ENCODE assay signal across 24 mouse cellular contexts in genomic region chr5:117840203-117840602, GRCm38 (mm10). TPM values are rescaled to one million over a fixed set of nuclear protein-coding genes. Genes with fewer than 3 reads are reported as not detected.
A peak's percentile ranks its signal among the peaks of the same experiment; 100 is the strongest.
DNase-seq lines count a peak whose midpoint lies in the region; ATAC-seq and TF ChIP-seq lines count a peak whose summit lies in the region.
"Had no signal": no experiment of that assay in that cellular context is flagged by ENCODE, and none has a peak within 500 bp of the region (broad histone marks: within the 10 kb centered on the region; RNA-seq: fewer than 3 reads in every experiment).

No protein-coding gene starts in this region.

- H3K36me3 ChIP-seq in hindbrain, postnatal 0 days (ENCODE audit: insufficient read depth, low read length) = no peaks in the 10 kb centered on the region
- no peaks in the 10 kb centered on the region for H3K36me3 ChIP-seq in hindbrain, embryonic 13.5 days
- H3K36me3 ChIP-seq in forebrain, embryonic 16.5 days (ENCODE audit: control insufficient read depth, insufficient read depth) = no peaks in the 10 kb centered on the region
- no peaks in the 10 kb centered on the region for H3K36me3 ChIP-seq in kidney, embryonic 14.5 days (ENCODE audit: control insufficient read depth, insufficient read depth, low read length)
- H3K36me3 ChIP-seq: embryonic facial prominence, embryonic 13.5 days; G1E; heart, embryonic 13.5 days; limb, embryonic 12.5 days; liver, embryonic 13.5 days; stomach, embryonic 15.5 days had no signal

- WGBS in hindbrain, postnatal 0 days = 41% methylated on average over 9 of the region's 9 CpGs
- WGBS in hindbrain, embryonic 13.5 days = 34% methylated on average over 9 of the region's 9 CpGs
- 30% methylated on average over 9 of the region's 9 CpGs for WGBS in forebrain, embryonic 16.5 days
- WGBS in kidney, embryonic 14.5 days = 36% methylated on average over 9 of the region's 9 CpGs

- no peak overlapping the region for H3K27ac ChIP-seq in hindbrain, postnatal 0 days
- no peak overlapping the region for H3K27ac ChIP-seq in hindbrain, embryonic 13.5 days
- peak overlapping the region; percentile 80 for H3K27ac ChIP-seq in forebrain, embryonic 16.5 days (ENCODE audit: low read length)
- H3K27ac ChIP-seq in kidney, embryonic 14.5 days (ENCODE audit: low read depth, low read length) = no peak overlapping the region
- H3K27ac ChIP-seq: embryonic facial prominence, embryonic 13.5 days; gastrocnemius, adult 2 months; heart, embryonic 13.5 days; limb, embryonic 12.5 days; liver, embryonic 13.5 days; stomach, embryonic 15.5 days had no signal

- DNase-seq in hindbrain, postnatal 0 days (ENCODE audit: low spot score) = peak; percentile 47
- peak; percentile 23 for DNase-seq in right cerebral cortex, postnatal 25 days
- no peak for DNase-seq in right cerebral cortex, postnatal 14 days
- no peak for DNase-seq in T-cell, adult 2 months (ENCODE audit: low spot score)
- DNase-seq: adrenal gland, adult 8-10 months; cerebellum, adult 11-12 months; gastrocnemius, adult 2 months; kidney, adult 11 months; kidney, postnatal 10 days; liver, embryonic 13.5 days; retina, postnatal 1 day; spleen, adult 18-20 months had no signal

- no peaks in the 10 kb centered on the region; the same call in 1 of the 2 replicates for H3K4me1 ChIP-seq in hindbrain, postnatal 0 days (ENCODE audit: insufficient read depth, low read length)
- peaks cover 44% of the 10 kb centered on the region for H3K4me1 ChIP-seq in hindbrain, embryonic 13.5 days (replicated peaks)
- peaks cover 33% of the 10 kb centered on the region for H3K4me1 ChIP-seq in forebrain, embryonic 16.5 days (replicated peaks; ENCODE audit: control insufficient read depth, insufficient read depth, low read length)
- peaks cover 12% of the 10 kb centered on the region for H3K4me1 ChIP-seq in kidney, embryonic 14.5 days (ENCODE audit: control insufficient read depth, insufficient read depth, low read length)
- H3K4me1 ChIP-seq: heart, embryonic 13.5 days; liver, embryonic 13.5 days; stomach, embryonic 15.5 days had no signal

- ATAC-seq in hindbrain, postnatal 0 days = no peak
- no peak for ATAC-seq in hindbrain, embryonic 13.5 days (ENCODE audit: low FRiP score)
- peak; percentile 37 for ATAC-seq in forebrain, embryonic 16.5 days
- ATAC-seq in kidney, embryonic 14.5 days (ENCODE audit: low FRiP score, low TSS enrichment) = no peak

- peaks cover 5% of the 10 kb centered on the region for H3K27me3 ChIP-seq in hindbrain, postnatal 0 days (ENCODE audit: insufficient read depth, low read length)
- peaks cover 82% of the 10 kb centered on the region for H3K27me3 ChIP-seq in hindbrain, embryonic 13.5 days
- H3K27me3 ChIP-seq in forebrain, embryonic 16.5 days (replicated peaks; ENCODE audit: control insufficient read depth, insufficient read depth, low read length) = peaks cover 8% of the 10 kb centered on the region; the same call in 1 of the 2 replicates
- peaks cover 49% of the 10 kb centered on the region for H3K27me3 ChIP-seq in kidney, embryonic 14.5 days (ENCODE audit: control insufficient read depth, insufficient read depth, low read length)

- no peak overlapping the region for H3K9ac ChIP-seq in hindbrain, postnatal 0 days (replicated peaks; ENCODE audit: low read length)
- H3K9ac ChIP-seq in hindbrain, embryonic 13.5 days = no peak overlapping the region
- H3K9ac ChIP-seq in forebrain, embryonic 16.5 days (replicated peaks; ENCODE audit: low read depth, low read length) = 0 out of 2 replicates have a peak overlapping the region, but pooled peaks have one; percentile 10
- no peak overlapping the region for H3K9ac ChIP-seq in kidney, embryonic 14.5 days (ENCODE audit: low read depth, low read length)
- H3K9ac ChIP-seq: embryonic facial prominence, embryonic 13.5 days; heart, embryonic 13.5 days; limb, embryonic 12.5 days; liver, embryonic 13.5 days; stomach, embryonic 15.5 days had no signal

- no peaks in the 10 kb centered on the region for H3K9me3 ChIP-seq in hindbrain, postnatal 0 days (ENCODE audit: low read length)
- H3K9me3 ChIP-seq in hindbrain, embryonic 13.5 days = no peaks in the 10 kb centered on the region
- peaks cover under 1% of the 10 kb centered on the region; the same call in 1 of the 2 replicates for H3K9me3 ChIP-seq in forebrain, embryonic 16.5 days (ENCODE audit: control insufficient read depth, low read length)
- no peaks in the 10 kb centered on the region for H3K9me3 ChIP-seq in kidney, embryonic 14.5 days (ENCODE audit: control insufficient read depth, low read length)
- H3K9me3 ChIP-seq: embryonic facial prominence, embryonic 13.5 days; heart, embryonic 13.5 days; limb, embryonic 12.5 days; liver, embryonic 13.5 days; stomach, embryonic 15.5 days had no signal

- no peak overlapping the region for H3K4me3 ChIP-seq in hindbrain, postnatal 0 days (ENCODE audit: low read length)
- no peak overlapping the region for H3K4me3 ChIP-seq in hindbrain, embryonic 13.5 days
- H3K4me3 ChIP-seq in forebrain, embryonic 16.5 days (replicated peaks; ENCODE audit: low read length) = no peak overlapping the region
- no peak overlapping the region for H3K4me3 ChIP-seq in kidney, embryonic 14.5 days (ENCODE audit: low read length)
- H3K4me3 ChIP-seq: embryonic facial prominence, embryonic 13.5 days; gastrocnemius, adult 2 months; heart, embryonic 13.5 days; limb, embryonic 12.5 days; liver, embryonic 13.5 days; stomach, embryonic 15.5 days had no signal

- no peak overlapping the region for H3K4me2 ChIP-seq in hindbrain, postnatal 0 days (ENCODE audit: low read depth, low read length)
- no peak overlapping the region for H3K4me2 ChIP-seq in hindbrain, embryonic 13.5 days
- H3K4me2 ChIP-seq in forebrain, embryonic 16.5 days (ENCODE audit: low read length) = no peak overlapping the region
- no peak overlapping the region for H3K4me2 ChIP-seq in kidney, embryonic 14.5 days (replicated peaks; ENCODE audit: low read depth, low read length)
- H3K4me2 ChIP-seq: embryonic facial prominence, embryonic 13.5 days; heart, embryonic 13.5 days; limb, embryonic 12.5 days; liver, embryonic 13.5 days; stomach, embryonic 15.5 days had no signal

- TF ChIP-seq CTCF in hindbrain, postnatal 0 days (IDR thresholded peaks at IDR 0.05; ENCODE audit: low read depth) = no peak

RNA-seq across cellular contexts. Expression of gene Nos1, which starts 59.4 kb away (rescaled TPM):
- 10.7 and 16.9 TPM in 2 replicates for total RNA-seq in hindbrain, postnatal 0 days (2014; rRNA removed)
- polyA plus RNA-seq in hindbrain, postnatal 0 days (2015; fragmentation: Nextera tagmentation; extraction: Ambion mirVana) = 2.5 and 3.1 TPM in 2 replicates
- polyA plus RNA-seq in hindbrain, embryonic 13.5 days (2015; fragmentation: Nextera tagmentation; extraction: Ambion mirVana) = 1.6 and 1.7 TPM in 2 replicates
- polyA plus RNA-seq in forebrain, embryonic 16.5 days (2015; fragmentation: Nextera tagmentation; extraction: Ambion mirVana) = 6.8 and 7.8 TPM in 2 replicates
- polyA plus RNA-seq in kidney, embryonic 14.5 days (2014; fragmentation: Nextera tagmentation; extraction: Ambion mirVana) = 0.76 and 0.96 TPM in 2 replicates
- total RNA-seq: granulocyte monocyte progenitor cell, adult 5-6 weeks; hematopoietic stem cell, adult 5-6 weeks; monocyte, adult 5-6 weeks; neutrophil, adult 5-6 weeks had no signal
- polyA plus RNA-seq: G1E; liver, embryonic 13.5 days had no signal

Comparison
In these comparisons a context has a peak if more than half of its experiments do, and no peak if none do; other contexts are left out.
1. DNase-seq: peak in hindbrain, postnatal 0 days (single experiment) and right cerebral cortex, postnatal 25 days (single experiment); none in right cerebral cortex, postnatal 14 days (single experiment) and T-cell, adult 2 months (single experiment).